Mouse (Mus musculus) adipose tissue, adult 10 weeks (tissue): ENCODE measurements around the gene Fbln7. TPM values are rescaled to one million over a fixed set of nuclear protein-coding genes. Genes with fewer than 3 reads are reported as not detected.

Experiments
- polyA plus RNA-seq: library from polyadenylated mRNA; stranded (reverse); fragments of 350-450 nt; fragmentation: Illumina TruSeq; extraction: RNeasy Lipid Tissue Mini Kit (QIAGEN cat#74804); gene quantifications from one replicate; pipeline ENCODE4 v1.2.3, GENCODE M21; 2014; ENCODE audit warnings: low read depth, low replicate concordance

The Fbln7 gene
- polyA plus RNA-seq, result 2.9 TPM

GRCm38 (mm10) chr2:128862636-128863035 is at the start of gene Fbln7:
TSS of gene Fbln7 (plus strand) at chr2:128862981.

GRCm38 (mm10) chr2:128817786-128818681 is 44.7 kb upstream of the Fbln7 start, which contains the start of gene Tmem87b:
TSS of gene Tmem87b (plus strand) at chr2:128818118.

GRCm38 (mm10) chr2:128943538-128944528 is 81.1 kb downstream of the Fbln7 start, which contains the start of gene Zc3h8:
TSS of gene Zc3h8 (minus strand) at chr2:128944077.

Other genes starting within 250 kb of the Fbln7 start
- gene Anapc1, start 175.6 kb upstream of the Fbln7 start, polyA plus RNA-seq, result 37.7 TPM
- 21.1 TPM for gene Mertk, start 164.0 kb upstream of the Fbln7 start, polyA plus RNA-seq
- gene Tmem87b, start 44.9 kb upstream of the Fbln7 start, polyA plus RNA-seq, result 35.5 TPM
- 6.1 TPM for gene Zc3h8, start 81.1 kb downstream of the Fbln7 start, polyA plus RNA-seq
- 7.8 TPM for gene Zc3h6, start 104.4 kb downstream of the Fbln7 start, polyA plus RNA-seq
- gene Gm10762, start 104.7 kb downstream of the Fbln7 start, polyA plus RNA-seq, result 4.9 TPM
- gene Vinac1, start 185.2 kb downstream of the Fbln7 start, polyA plus RNA-seq, result 0.22 TPM
- gene Ttl, start 203.0 kb downstream of the Fbln7 start, polyA plus RNA-seq, result 7.2 TPM
- 11.9 TPM for gene Polr1b, start 238.0 kb downstream of the Fbln7 start, polyA plus RNA-seq